Mouse (Mus musculus) C2C12 (cell line): Measurements from ENCODE around the gene Acsm5.
"Not testable (repeated sequence)": the region's sequence is repeated elsewhere in the genome, so short reads cannot be mapped to it uniquely, and the experiment has no call there.

ENCODE experiments used
- CTCF ChIP-seq: IDR thresholded peaks from one replicate; pipeline ENCODE4 v1.5.1; 2011; ENCODE audit not compliant: control insufficient read depth, insufficient read depth, insufficient read length
- MAX ChIP-seq: IDR thresholded peaks from one replicate; pipeline ENCODE4 v1.6.1; 2011; ENCODE audit warnings: mild to moderate bottlenecking, control low read depth
- MYOD1 ChIP-seq: IDR thresholded peaks from one replicate; pipeline ENCODE4 v1.6.1; 2011; ENCODE audit warnings: low read depth; ENCODE audit not compliant: control insufficient read depth, insufficient read length
- USF1 ChIP-seq: IDR thresholded peaks from one replicate; pipeline ENCODE4 v1.6.1; 2011; ENCODE audit warnings: low read depth, mild to moderate bottlenecking, control low read depth, moderate library complexity

DNA sequence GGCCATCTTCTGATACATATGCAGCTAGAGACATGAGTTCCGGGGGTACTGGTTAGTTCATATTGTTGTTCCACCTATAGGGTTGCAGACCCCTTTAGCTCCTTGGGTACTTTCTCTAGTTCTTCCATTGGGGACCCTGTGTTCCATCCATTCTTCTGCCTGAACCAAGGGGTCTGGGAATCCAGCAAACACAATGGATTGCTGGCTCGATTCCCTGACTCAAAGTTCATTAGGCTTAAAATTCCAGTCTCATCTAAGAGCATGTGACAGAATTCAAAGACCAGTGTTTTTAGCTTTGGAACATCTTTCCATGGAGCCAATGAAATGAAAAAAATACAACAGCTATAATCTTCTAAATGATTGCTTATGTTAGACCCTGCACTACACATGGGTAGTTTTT, 43.2 kb downstream of the Acsm5 start:
- not testable (repeated sequence) for TF ChIP-seq MAX, CTCF, MYOD1, USF1
